Mouse (Mus musculus): ENCODE measurements around the gene Zzef1. TPM values are rescaled to one million over a fixed set of nuclear protein-coding genes. Genes with fewer than 3 reads are reported as not detected.

Zzef1 gene
- polyA plus RNA-seq (2016; fragmentation: Nextera tagmentation; extraction: Ambion mirVana): 7.7 and 8.1 TPM in 2 replicates

- Histone ChIP-seq H3K4me2 (peak within 1 kb of the TSS; percentile 81), H3K4me1 (replicated peaks) (peaks cover 3% of the 10 kb centered on the region; the same call in 1 of the 2 replicates), H3K9me3 (replicated peaks) (no peaks in the 10 kb centered on the region), H3K9ac (peak within 1 kb of the TSS; percentile 89), H3K27ac (ENCODE audit: poor library complexity, severe bottlenecking) (peak within 1 kb of the TSS; percentile 74), H3K27me3 (replicated peaks) (no peaks in the 10 kb centered on the region), H3K36me3 (0 out of 2 replicates have a peak, but pooled peaks cover 6% of the 10 kb centered on the region), H3K4me3 (peak within 1 kb of the TSS; percentile 96)
- WGBS: under 1% methylated on average over 69 of the region's 69 CpGs
- peak; percentile 94 for ATAC-seq (ENCODE audit: insufficient number of reproducible peaks, low FRiP score)
These were observed at the start of gene Zzef1, which contains the start of gene Cyb5d2 for GRCm38 (mm10) chr11:72795455-72796295. Gene Zzef1, plus strand, starts transcription at chr11:72796226. Gene Cyb5d2, minus strand, starts transcription at chr11:72796142.

DNA sequence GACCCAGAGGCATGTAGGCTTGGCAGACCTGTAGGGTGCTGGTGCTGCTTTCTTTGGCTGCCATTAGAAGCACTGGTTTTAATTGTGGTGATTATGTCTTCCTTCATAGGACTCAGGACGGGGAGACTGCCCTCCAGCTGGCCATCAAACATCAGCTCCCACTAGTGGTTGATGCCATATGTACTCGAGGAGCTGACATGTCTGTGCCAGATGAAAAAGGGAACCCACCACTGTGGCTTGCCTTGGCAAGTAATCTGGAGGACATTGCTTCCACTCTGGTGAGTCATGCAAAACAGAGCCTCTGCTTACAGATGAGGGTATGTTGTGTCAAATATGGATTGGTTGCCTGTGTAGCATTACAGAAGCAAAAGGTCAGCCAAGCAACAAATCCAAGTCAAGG, 44.1 kb upstream of the Zzef1 start:
- H3K27me3 ChIP-seq (replicated peaks): no peaks in the 10 kb centered on the region
- peaks cover 90% of the 10 kb centered on the region for H3K36me3 ChIP-seq
- ATAC-seq (ENCODE audit: insufficient number of reproducible peaks, low FRiP score): no peak
- H3K4me1 ChIP-seq (replicated peaks): no peaks in the 10 kb centered on the region
- no peak overlapping the region for H3K4me3 ChIP-seq
- no peak overlapping the region for H3K9ac ChIP-seq
- H3K4me2 ChIP-seq: no peak overlapping the region
- H3K9me3 ChIP-seq (replicated peaks): no peaks in the 10 kb centered on the region
- H3K27ac ChIP-seq (ENCODE audit: poor library complexity, severe bottlenecking): no peak overlapping the region
- WGBS: 51% methylated on average over 2 of the region's 2 CpGs

DNA sequence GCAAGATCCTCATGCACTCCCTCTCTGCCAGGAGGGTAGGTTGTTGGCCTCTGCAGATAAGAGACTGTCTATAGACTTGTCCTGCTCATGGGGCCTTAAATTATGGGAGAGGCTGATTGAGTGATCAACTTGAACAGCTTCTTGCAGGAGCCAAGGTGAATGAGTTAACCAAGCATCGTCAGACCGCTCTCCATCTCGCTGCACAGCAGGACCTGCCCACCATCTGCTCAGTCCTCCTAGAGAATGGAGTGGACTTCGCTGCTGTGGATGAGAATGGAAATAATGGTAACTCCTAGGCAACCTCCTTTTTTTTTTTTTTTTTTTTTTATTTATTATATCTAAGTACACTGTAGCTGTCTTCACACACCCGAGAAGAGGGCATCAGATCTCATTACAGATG, 37.7 kb upstream of the Zzef1 start:
- peaks cover 96% of the 10 kb centered on the region for H3K36me3 ChIP-seq
- no peaks in the 10 kb centered on the region for H3K4me1 ChIP-seq (replicated peaks)
- H3K27ac ChIP-seq (ENCODE audit: poor library complexity, severe bottlenecking): no peak overlapping the region
- no peak for ATAC-seq (ENCODE audit: insufficient number of reproducible peaks, low FRiP score)
- no peaks in the 10 kb centered on the region for H3K9me3 ChIP-seq (replicated peaks)
- no peak overlapping the region for H3K4me2 ChIP-seq
- 90% methylated on average over 5 of the region's 5 CpGs for WGBS
- H3K4me3 ChIP-seq: no peak overlapping the region
- H3K9ac ChIP-seq: no peak overlapping the region
- H3K27me3 ChIP-seq (replicated peaks): no peaks in the 10 kb centered on the region

- Histone ChIP-seq H3K4me3 (no peak overlapping the region), H3K27ac (ENCODE audit: poor library complexity, severe bottlenecking) (no peak overlapping the region), H3K4me1 (replicated peaks) (no peaks in the 10 kb centered on the region), H3K27me3 (replicated peaks) (no peaks in the 10 kb centered on the region), H3K4me2 (no peak overlapping the region), H3K9me3 (replicated peaks) (no peaks in the 10 kb centered on the region), H3K36me3 (peaks cover 95% of the 10 kb centered on the region), H3K9ac (no peak overlapping the region)
- WGBS: 81% methylated on average over 6 of the region's 6 CpGs
- ATAC-seq (ENCODE audit: insufficient number of reproducible peaks, low FRiP score): no peak
These were observed 36.4 kb upstream of the Zzef1 start for GRCm38 (mm10) chr11:72759581-72759980.

DNA sequence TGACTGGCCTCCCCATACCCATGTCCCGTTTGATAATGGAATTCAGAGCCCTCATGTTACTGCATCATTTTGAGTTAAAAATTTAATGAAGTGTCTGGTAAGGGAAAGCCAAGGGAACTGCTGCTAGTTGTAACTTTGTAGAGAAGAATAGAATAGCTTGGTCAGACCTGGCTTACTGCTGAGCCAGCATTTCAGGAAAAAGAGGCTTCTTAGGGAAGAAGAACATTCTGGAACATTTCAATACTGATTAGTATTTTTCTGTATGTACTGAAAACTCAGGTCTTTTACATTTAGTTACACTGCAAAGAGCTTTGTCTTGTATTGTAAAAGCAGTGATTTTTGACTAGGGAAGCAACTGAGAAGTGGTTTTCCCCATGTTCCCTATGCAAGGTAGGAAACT, 35.2 kb upstream of the Zzef1 start:
- H3K27me3 ChIP-seq (replicated peaks): no peaks in the 10 kb centered on the region
- no peaks in the 10 kb centered on the region for H3K4me1 ChIP-seq (replicated peaks)
- H3K27ac ChIP-seq (ENCODE audit: poor library complexity, severe bottlenecking): no peak overlapping the region
- WGBS: 81% methylated on average over 1 of the region's 1 CpGs
- peaks cover 87% of the 10 kb centered on the region for H3K36me3 ChIP-seq
- no peak overlapping the region for H3K4me2 ChIP-seq
- H3K9me3 ChIP-seq (replicated peaks): no peaks in the 10 kb centered on the region
- ATAC-seq (ENCODE audit: insufficient number of reproducible peaks, low FRiP score): no peak
- no peak overlapping the region for H3K4me3 ChIP-seq
- H3K9ac ChIP-seq: no peak overlapping the region

DNA sequence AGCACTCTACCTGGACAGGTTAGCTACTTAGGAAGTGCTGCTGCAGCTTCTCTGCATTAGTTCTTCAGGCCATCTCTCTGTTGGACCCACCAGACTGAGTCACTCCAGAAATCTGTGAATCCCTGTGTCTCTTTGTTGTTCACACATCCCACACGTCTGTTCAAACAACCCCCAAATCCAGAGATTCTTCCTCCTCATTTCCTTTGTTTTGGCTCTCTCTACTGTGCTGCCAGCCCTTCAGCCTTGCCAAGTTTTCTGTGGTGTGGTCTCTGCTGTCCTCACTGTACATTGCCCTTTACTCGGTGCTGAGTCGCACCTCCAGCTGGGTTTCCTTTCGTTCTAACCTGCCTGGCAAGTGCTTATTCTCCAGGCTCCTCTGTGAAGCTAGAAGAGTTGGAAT, 31.8 kb upstream of the Zzef1 start:
- H3K9me3 ChIP-seq (replicated peaks): no peaks in the 10 kb centered on the region
- H3K9ac ChIP-seq: no peak overlapping the region
- H3K4me3 ChIP-seq: no peak overlapping the region
- no peak for ATAC-seq (ENCODE audit: insufficient number of reproducible peaks, low FRiP score)
- no peaks in the 10 kb centered on the region for H3K27me3 ChIP-seq (replicated peaks)
- H3K4me2 ChIP-seq: no peak overlapping the region
- no peak overlapping the region for H3K27ac ChIP-seq (ENCODE audit: poor library complexity, severe bottlenecking)
- 86% methylated on average over 4 of the region's 4 CpGs for WGBS
- no peaks in the 10 kb centered on the region for H3K4me1 ChIP-seq (replicated peaks)
- H3K36me3 ChIP-seq: peaks cover 77% of the 10 kb centered on the region

- Histone ChIP-seq H3K9me3 (replicated peaks) (no peaks in the 10 kb centered on the region), H3K27ac (ENCODE audit: poor library complexity, severe bottlenecking) (no peak overlapping the region), H3K4me2 (no peak overlapping the region), H3K9ac (no peak overlapping the region), H3K27me3 (replicated peaks) (no peaks in the 10 kb centered on the region), H3K4me1 (replicated peaks) (no peaks in the 10 kb centered on the region), H3K4me3 (no peak overlapping the region), H3K36me3 (peaks cover 55% of the 10 kb centered on the region)
- WGBS: 87% methylated on average over 8 of the region's 8 CpGs
- no peak for ATAC-seq (ENCODE audit: insufficient number of reproducible peaks, low FRiP score)
These were observed 28.3 kb upstream of the Zzef1 start for GRCm38 (mm10) chr11:72767716-72768115.

GRCm38 (mm10) chr11:72769061-72769460, 27.0 kb upstream of the Zzef1 start:
- no peak overlapping the region for H3K4me2 ChIP-seq
- no peaks in the 10 kb centered on the region for H3K27me3 ChIP-seq (replicated peaks)
- peaks cover 43% of the 10 kb centered on the region for H3K36me3 ChIP-seq
- H3K27ac ChIP-seq (ENCODE audit: poor library complexity, severe bottlenecking): no peak overlapping the region
- no peak overlapping the region for H3K4me3 ChIP-seq
- H3K9me3 ChIP-seq (replicated peaks): no peaks in the 10 kb centered on the region
- 95% methylated on average over 3 of the region's 3 CpGs for WGBS
- no peaks in the 10 kb centered on the region for H3K4me1 ChIP-seq (replicated peaks)
- no peak overlapping the region for H3K9ac ChIP-seq
- ATAC-seq (ENCODE audit: insufficient number of reproducible peaks, low FRiP score): no peak

GRCm38 (mm10) chr11:72770324-72770723, 25.7 kb upstream of the Zzef1 start:
- peaks cover 35% of the 10 kb centered on the region for H3K36me3 ChIP-seq
- 92% methylated on average over 3 of the region's 3 CpGs for WGBS

DNA sequence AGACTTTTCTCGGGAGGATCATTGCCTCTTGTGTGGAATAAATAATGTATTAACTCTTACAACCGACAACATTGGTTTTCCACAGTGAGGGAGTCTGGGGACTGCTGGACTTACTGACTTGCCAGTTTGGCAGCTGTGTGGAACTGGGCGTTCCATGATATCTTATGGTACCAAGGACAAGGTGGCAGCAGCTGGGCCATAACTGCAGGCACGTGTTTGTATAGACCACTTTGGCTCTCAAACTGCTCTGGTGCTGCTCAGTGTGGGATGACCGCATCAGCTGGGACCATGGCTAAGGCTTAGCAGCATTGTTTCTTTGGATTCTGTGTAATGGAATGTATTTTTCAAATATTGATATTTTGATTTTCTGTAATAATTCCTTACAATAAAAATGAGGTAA, 25.2 kb upstream of the Zzef1 start:
- Histone ChIP-seq H3K36me3 (peaks cover 35% of the 10 kb centered on the region), H3K9me3 (replicated peaks) (no peaks in the 10 kb centered on the region), H3K4me1 (replicated peaks) (no peaks in the 10 kb centered on the region), H3K4me2 (no peak overlapping the region), H3K27ac (ENCODE audit: poor library complexity, severe bottlenecking) (no peak overlapping the region), H3K4me3 (no peak overlapping the region), H3K9ac (no peak overlapping the region), H3K27me3 (replicated peaks) (no peaks in the 10 kb centered on the region)
- ATAC-seq (ENCODE audit: insufficient number of reproducible peaks, low FRiP score): no peak
- WGBS: 87% methylated on average over 5 of the region's 5 CpGs

More at GRCm38 (mm10) chr11:72770324-72770723, 25.7 kb upstream of the Zzef1 start:
- no peak for ATAC-seq (ENCODE audit: insufficient number of reproducible peaks, low FRiP score)
- Histone ChIP-seq H3K27me3 (replicated peaks) (no peaks in the 10 kb centered on the region), H3K4me3 (no peak overlapping the region), H3K9me3 (replicated peaks) (no peaks in the 10 kb centered on the region), H3K4me2 (no peak overlapping the region), H3K9ac (no peak overlapping the region), H3K4me1 (replicated peaks) (no peaks in the 10 kb centered on the region), H3K27ac (ENCODE audit: poor library complexity, severe bottlenecking) (no peak overlapping the region)

DNA sequence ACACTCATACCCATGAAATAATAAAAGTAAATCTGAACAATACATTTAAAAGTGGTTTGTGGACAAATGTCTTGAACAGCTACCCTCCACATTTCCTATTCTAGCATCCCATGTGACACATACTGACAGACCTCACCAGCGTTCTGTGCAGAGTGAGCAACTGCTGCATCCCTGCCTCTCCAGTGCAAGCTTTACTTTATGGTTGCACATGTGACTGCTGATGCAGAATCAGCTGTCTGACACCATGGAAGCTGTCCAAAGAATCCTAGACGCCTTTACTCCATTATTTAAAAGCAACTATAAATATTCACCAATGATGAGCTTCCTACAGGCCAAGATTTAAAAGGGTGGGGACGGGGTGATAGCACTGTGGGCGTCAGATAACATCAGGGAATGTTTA, 24.6 kb upstream of the Zzef1 start:
- no peak for ATAC-seq (ENCODE audit: insufficient number of reproducible peaks, low FRiP score)
- no peak overlapping the region for H3K4me3 ChIP-seq
- no peaks in the 10 kb centered on the region for H3K27me3 ChIP-seq (replicated peaks)
- H3K9me3 ChIP-seq (replicated peaks): no peaks in the 10 kb centered on the region
- 67% methylated on average over 4 of the region's 4 CpGs for WGBS
- no peak overlapping the region for H3K27ac ChIP-seq (ENCODE audit: poor library complexity, severe bottlenecking)
- peaks cover 38% of the 10 kb centered on the region for H3K36me3 ChIP-seq
- no peaks in the 10 kb centered on the region for H3K4me1 ChIP-seq (replicated peaks)
- H3K4me2 ChIP-seq: no peak overlapping the region
- H3K9ac ChIP-seq: no peak overlapping the region
